Mouse (Mus musculus) liver, adult 2 months (tissue): ENCODE data around the gene Acot9. TPM values are rescaled to one million over a fixed set of nuclear protein-coding genes. Genes with fewer than 3 reads are reported as not detected.

ENCODE experiments used
- DNase-seq: peaks from one replicate; pipeline ENCODE4 v3.0.0-alpha.2; 2011; ENCODE audit warnings: low read depth, low spot score; ENCODE audit errors: extremely low read depth
- H3K27ac ChIP-seq: fragments of 200-500 bp; replicated peaks from 2 replicates; pipeline ENCODE4 v1.5.1; 2012; ENCODE audit warnings: low read depth, mild to moderate bottlenecking, control low read depth, inconsistent platforms, low read length; ENCODE audit not compliant: insufficient read depth
- H3K27me3 ChIP-seq: fragments of 200-500 bp; 2 replicates; pipeline ENCODE4 v1.6.1; 2012; ENCODE audit warnings: mild to moderate bottlenecking, moderate library complexity, low read length, inconsistent platforms; ENCODE audit not compliant: control insufficient read depth, insufficient read depth
- H3K36me3 ChIP-seq: fragments of 200-500 bp; 2 replicates; pipeline ENCODE4 v1.6.1; 2012; ENCODE audit warnings: low read length, inconsistent platforms; ENCODE audit not compliant: control insufficient read depth, insufficient read depth
- H3K4me1 ChIP-seq: fragments of 200-500 bp; 2 replicates; pipeline ENCODE4 v1.6.1; 2011; ENCODE audit warnings: low read length; ENCODE audit not compliant: control insufficient read depth, insufficient read depth
- H3K4me3 ChIP-seq: fragments of 200-500 bp; 2 replicates; pipeline ENCODE4 v1.5.1; 2011; ENCODE audit warnings: low read depth, mild to moderate bottlenecking, control low read depth, low read length, moderate library complexity; ENCODE audit not compliant: insufficient read depth
- H3K79me2 ChIP-seq: fragments of 200-500 bp; 2 replicates; pipeline ENCODE4 v1.6.1; 2012; ENCODE audit warnings: inconsistent platforms, mild to moderate bottlenecking, low read length, moderate library complexity; ENCODE audit not compliant: control insufficient read depth, insufficient read depth
- H3K9ac ChIP-seq: fragments of 200-500 bp; 2 replicates; pipeline ENCODE4 v1.6.1; 2012; ENCODE audit warnings: low read depth, mild to moderate bottlenecking, control low read depth, inconsistent platforms, low read length
- CTCF ChIP-seq: fragments of 200-500 bp; IDR thresholded peaks from 2 replicates; pipeline ENCODE4 v1.5.1; 2011; ENCODE audit warnings: low read depth, low read length, control low read depth
- POLR2A ChIP-seq: fragments of 200-500 bp; IDR thresholded peaks from 2 replicates; pipeline ENCODE4 v1.6.1; 2011; ENCODE audit warnings: low read length, control low read depth; ENCODE audit not compliant: insufficient read depth; ENCODE audit errors: extremely low read depth
- WGBS: fragments of 180-500 bp; shearing (Covaris S2); methylation state at CpG from one replicate; pipeline ENCODE4 v1.1.7; 2018; 5-methylcytosine and 5-hydroxymethylcytosine counted together
- polyA plus RNA-seq: library from polyadenylated mRNA; depleted of rRNA; stranded (reverse); fragments of >200 nt; gene quantifications from 2 replicates; pipeline ENCODE4 v1.2.3, GENCODE M21; 2012; rRNA removed
- total RNA-seq: library from RNA; depleted of rRNA; stranded (reverse); fragments of >200 nt; gene quantifications from 2 replicates; pipeline ENCODE4 v1.2.3, GENCODE M21; 2014; rRNA removed

Acot9 gene
- 6.5 and 7.3 TPM in 2 replicates for total RNA-seq
- 1.3 and 1.8 TPM in 2 replicates for polyA plus RNA-seq

DNA sequence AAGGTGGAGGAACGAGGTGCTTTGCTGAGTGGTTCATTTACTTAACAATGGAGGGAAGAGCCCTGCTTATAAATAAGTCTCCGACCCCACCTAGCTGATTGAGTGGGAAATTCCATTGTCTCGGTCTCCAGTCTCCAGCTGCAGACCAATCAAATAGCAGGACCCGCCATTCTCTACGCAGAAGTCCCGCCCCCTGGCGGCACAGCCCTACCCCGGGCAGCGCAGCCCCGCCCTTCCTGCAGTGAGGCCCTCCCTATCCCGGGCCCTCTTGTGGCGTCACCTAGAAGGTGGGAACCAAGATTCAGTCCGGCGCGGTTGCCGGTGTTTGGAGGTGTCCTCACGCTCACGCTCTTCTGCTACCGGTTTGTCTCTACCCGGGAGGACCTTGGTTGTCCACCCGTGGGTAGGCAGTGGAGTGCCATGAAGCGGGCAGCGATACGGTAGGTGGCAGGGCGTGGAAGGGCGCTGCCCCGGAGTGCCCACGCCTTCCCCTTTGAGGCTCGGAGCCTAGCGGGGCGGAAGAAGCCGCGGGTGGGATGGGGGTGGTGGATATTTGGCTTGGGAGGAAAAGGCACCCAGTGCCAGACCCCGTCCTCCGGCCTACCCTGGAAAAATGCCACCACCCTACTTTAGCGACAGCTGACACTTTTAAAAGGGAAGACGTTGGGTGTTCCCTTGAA, at the start of gene Acot9:
Gene Acot9 (plus strand): TSS at position 209 of the 680 bp plus-strand sequence.
- peak; percentile 53 for DNase-seq
- peak; percentile 67 for TF ChIP-seq POLR2A
- TF ChIP-seq CTCF = peak; percentile 53
- Histone ChIP-seq H3K36me3 (no peaks in the 10 kb centered on the region), H3K27me3 (no peaks in the 10 kb centered on the region), H3K79me2 (no peaks in the 10 kb centered on the region), H3K4me3 (peak within 1 kb of the TSS; percentile 99), H3K9ac (peak within 1 kb of the TSS; percentile 88), H3K27ac (peak within 1 kb of the TSS; percentile 27), H3K4me1 (no peaks in the 10 kb centered on the region)
- 2% methylated on average over 37 of the region's 37 CpGs for WGBS

DNA sequence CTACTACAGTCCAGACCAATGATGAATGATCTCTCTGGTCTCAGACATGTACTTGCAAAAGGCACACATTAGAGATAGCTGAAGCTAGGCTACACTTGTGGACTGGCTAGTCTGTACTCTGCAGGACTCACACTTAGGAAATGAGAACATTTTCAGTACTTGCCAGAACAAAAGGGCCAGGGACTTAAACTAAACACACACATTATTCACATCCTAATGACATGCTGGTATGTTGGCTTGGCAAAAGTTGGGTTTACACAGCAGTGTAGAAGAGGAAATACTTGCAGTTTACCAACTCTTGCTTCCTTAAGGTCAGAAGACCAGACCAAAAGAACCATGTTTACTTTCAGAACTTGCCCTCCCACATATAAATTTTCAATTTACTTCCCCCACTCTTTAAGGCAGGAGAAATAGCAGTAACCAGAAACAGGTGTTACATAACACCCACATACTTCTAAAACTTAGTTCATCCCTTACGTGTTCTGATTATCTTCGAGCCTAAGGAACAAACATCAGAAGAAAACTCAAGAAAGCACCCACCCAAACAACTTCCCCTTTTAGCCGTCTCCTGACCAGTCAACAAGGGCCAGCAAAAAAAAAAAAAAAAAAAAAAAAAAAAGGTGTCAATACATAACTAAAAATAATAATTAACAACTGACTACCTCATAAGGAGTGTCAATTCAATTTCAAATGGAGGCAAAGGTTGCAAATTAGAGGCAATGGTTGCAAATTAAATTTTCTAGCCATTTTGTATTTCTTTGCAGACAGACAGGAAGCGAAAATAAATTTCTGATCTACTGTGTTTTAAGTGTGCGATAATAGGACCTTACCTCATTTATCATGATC, 47.7 kb upstream of the Acot9 start:
- Histone ChIP-seq H3K4me3 (peak overlapping the region; percentile 98; the same call in 1 of the 2 replicates), H3K4me1 (peaks cover 3% of the 10 kb centered on the region; the same call in 1 of the 2 replicates), H3K79me2 (no peaks in the 10 kb centered on the region), H3K36me3 (peaks cover 11% of the 10 kb centered on the region), H3K27ac (0 out of 2 replicates have a peak overlapping the region, but pooled peaks have one; percentile 17), H3K27me3 (no peaks in the 10 kb centered on the region), H3K9ac (no peak overlapping the region)
- TF ChIP-seq CTCF (no peak), POLR2A (no peak)
- 54% methylated on average over 5 of the region's 5 CpGs for WGBS
- no peak for DNase-seq

DNA sequence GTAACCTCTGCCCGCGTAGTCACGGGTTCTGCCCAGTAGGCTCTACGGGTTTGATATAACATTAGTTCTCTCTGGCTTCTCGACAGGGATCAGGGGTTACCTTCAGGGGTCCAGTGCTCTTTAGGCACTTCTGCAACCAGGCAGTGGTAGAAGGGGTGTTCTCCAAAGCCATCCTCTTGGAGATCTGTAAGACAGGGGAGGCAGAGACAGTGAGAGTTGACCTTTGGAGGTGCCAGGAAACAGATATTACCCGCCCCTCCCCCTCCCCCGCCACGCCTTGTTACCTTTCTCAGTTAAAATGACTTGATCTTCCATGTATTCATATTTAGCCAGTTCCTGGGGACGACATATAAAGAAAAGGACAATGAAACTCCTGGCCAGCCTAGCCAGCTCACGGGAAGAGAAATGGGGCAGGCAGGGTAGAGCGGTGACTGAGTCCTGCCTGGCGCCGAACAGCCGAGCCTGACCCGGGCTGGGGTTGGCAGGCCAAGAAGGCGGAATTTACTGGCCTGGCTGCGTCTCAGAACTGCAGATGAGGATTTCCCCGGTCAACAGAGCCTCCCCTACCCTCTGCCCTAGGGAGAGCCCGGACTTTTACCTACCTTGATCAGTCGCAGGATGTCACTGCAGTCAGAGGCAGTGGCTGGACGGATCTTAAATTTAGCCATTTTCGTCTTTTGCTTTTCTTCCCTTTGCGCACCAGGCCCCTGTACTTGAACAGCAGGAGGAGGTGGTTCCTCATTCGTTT, 46.6 kb upstream of the Acot9 start:
- H3K4me1 ChIP-seq = peaks cover 3% of the 10 kb centered on the region; the same call in 1 of the 2 replicates
- H3K9ac ChIP-seq = peak overlapping the region; percentile 80
- H3K36me3 ChIP-seq = peaks cover 11% of the 10 kb centered on the region
- TF ChIP-seq POLR2A (no peak), CTCF (no peak)
- no peaks in the 10 kb centered on the region for H3K79me2 ChIP-seq
- DNase-seq = peak; percentile 51
- WGBS = 0% methylated on average over 24 of the region's 24 CpGs
- peak overlapping the region; percentile 98 for H3K4me3 ChIP-seq
- H3K27me3 ChIP-seq = no peaks in the 10 kb centered on the region
- peak overlapping the region; percentile 91 for H3K27ac ChIP-seq

DNA sequence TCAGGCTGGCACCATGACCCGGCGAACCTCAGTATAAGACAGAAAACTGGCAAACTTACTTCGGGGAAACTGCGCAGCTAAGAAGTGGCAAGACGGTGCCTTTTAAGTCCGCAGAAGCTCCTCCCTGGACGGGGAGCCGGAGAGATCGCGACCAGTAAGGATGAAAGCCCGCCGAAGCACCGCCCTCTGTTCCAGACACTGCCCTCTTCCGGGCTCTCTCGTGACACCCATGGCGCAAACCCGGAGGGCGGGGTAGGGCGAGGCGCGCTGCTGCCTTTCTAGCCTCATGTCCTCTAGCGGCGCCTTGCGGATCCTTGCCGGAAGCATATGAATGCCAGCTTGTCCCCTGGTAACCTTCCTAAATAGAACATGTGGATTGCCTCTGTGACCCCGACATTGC, 46.0 kb upstream of the Acot9 start, which contains the start of gene Sat1:
Gene Sat1 (minus strand): TSS at position 179 of the 400 bp plus-strand sequence.
- Histone ChIP-seq H3K4me1 (peaks cover 3% of the 10 kb centered on the region; the same call in 1 of the 2 replicates), H3K79me2 (no peaks in the 10 kb centered on the region), H3K36me3 (peaks cover 11% of the 10 kb centered on the region), H3K9ac (peak within 1 kb of the TSS; percentile 80), H3K4me3 (peak within 1 kb of the TSS; percentile 98), H3K27ac (peak within 1 kb of the TSS; percentile 91), H3K27me3 (no peaks in the 10 kb centered on the region)
- TF ChIP-seq POLR2A (peak; percentile 44; the same call in 1 of the 2 replicates), CTCF (peak; percentile 81)
- WGBS = 2% methylated on average over 25 of the region's 26 CpGs
- DNase-seq = peak; percentile 87

DNA sequence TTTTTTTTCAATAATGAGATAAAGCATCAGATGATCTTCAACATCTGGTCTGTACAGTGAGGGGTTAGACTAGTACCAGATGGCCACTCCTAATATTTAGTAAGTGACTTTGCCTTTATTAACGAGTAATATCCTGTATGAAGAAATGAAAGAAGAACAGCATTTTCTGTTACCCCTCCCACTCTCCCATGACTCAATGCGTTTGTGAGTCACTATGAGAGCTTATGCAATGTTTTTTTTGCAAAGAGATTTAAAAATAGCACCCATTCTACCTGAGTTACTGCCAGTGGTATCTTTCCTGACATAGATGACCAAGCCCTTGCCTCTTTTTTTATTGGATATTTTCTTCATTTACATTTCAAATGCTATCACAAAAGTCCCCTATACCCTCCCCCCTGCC, 44.0 kb upstream of the Acot9 start:
- no peak for DNase-seq
- no peaks in the 10 kb centered on the region for H3K27me3 ChIP-seq

More for the DNA sequence above, 44.0 kb upstream of the Acot9 start:
- Histone ChIP-seq H3K9ac (no peak overlapping the region), H3K27ac (no peak overlapping the region), H3K36me3 (peaks cover 9% of the 10 kb centered on the region), H3K79me2 (no peaks in the 10 kb centered on the region), H3K4me1 (peaks cover 3% of the 10 kb centered on the region; the same call in 1 of the 2 replicates), H3K4me3 (no peak overlapping the region)
- 45% methylated on average over 2 of the region's 2 CpGs for WGBS
- no peak for TF ChIP-seq CTCF
- no peak for TF ChIP-seq POLR2A
